Mouse (Mus musculus) kidney, postnatal 0 days (tissue): ENCODE measurements around the gene Tns2. TPM values are rescaled to one million over a fixed set of nuclear protein-coding genes. Genes with fewer than 3 reads are reported as not detected.

Experiments
- ATAC-seq: fragments of 200-750 bp; cut with Nextera tagmentation; replicated peaks from 2 replicates; pipeline ENCODE4 v1.8.0; 2017; ENCODE audit warnings: low read depth, moderate number of reproducible peaks, moderate TSS enrichment, moderate library complexity; ENCODE audit not compliant: low FRiP score
- DNase-seq: peaks from one replicate; pipeline ENCODE4 v3.0.0-alpha.2; 2016; ENCODE audit warnings: low spot score
- H3K27ac ChIP-seq: fragments of 300-500 bp; sonication (generic); 2 replicates; pipeline ENCODE4 v1.5.1; 2014; ENCODE audit warnings: mild to moderate bottlenecking
- H3K27me3 ChIP-seq: fragments of 300-500 bp; sonication (generic); 2 replicates; pipeline ENCODE4 v1.6.1; 2014; ENCODE audit warnings: low read length, mixed read lengths; ENCODE audit not compliant: insufficient read depth
- H3K36me3 ChIP-seq: fragments of 300-500 bp; sonication (generic); 2 replicates; pipeline ENCODE4 v1.6.1; 2014; ENCODE audit warnings: low read length, mixed read lengths; ENCODE audit not compliant: insufficient read depth
- H3K4me1 ChIP-seq: fragments of 300-500 bp; sonication (generic); replicated peaks from 2 replicates; pipeline ENCODE4 v1.6.1; 2014; ENCODE audit warnings: antibody characterized with exemption, low read length, mixed read lengths; ENCODE audit not compliant: insufficient read depth
- H3K4me2 ChIP-seq: fragments of 300-500 bp; sonication (generic); 2 replicates; pipeline ENCODE4 v1.6.1; 2014; ENCODE audit warnings: mild to moderate bottlenecking, low read length, moderate library complexity, mixed read lengths
- H3K4me3 ChIP-seq: fragments of 300-500 bp; sonication (generic); replicated peaks from 2 replicates; pipeline ENCODE4 v1.5.1; 2014; ENCODE audit warnings: low read depth, low read length
- H3K9ac ChIP-seq: fragments of 300-500 bp; sonication (generic); 2 replicates; pipeline ENCODE4 v1.6.1; 2014; ENCODE audit warnings: low read depth, low read length
- H3K9me3 ChIP-seq: fragments of 300-500 bp; sonication (generic); replicated peaks from 2 replicates; pipeline ENCODE4 v1.6.1; 2016; ENCODE audit warnings: low read length, inconsistent platforms, mixed read lengths
- CTCF ChIP-seq: IDR thresholded peaks from 2 replicates; pipeline ENCODE4 v1.5.1; 2016; ENCODE audit warnings: antibody characterized with exemption, low read depth, mild to moderate bottlenecking, moderate library complexity
- WGBS: fragments of 180-500 bp; shearing (Covaris S2); extraction: QIAGEN DNeasy Blood & Tissue Kit; methylation state at CpG from one replicate; pipeline ENCODE4 v1.1.7; 2014; 5-methylcytosine and 5-hydroxymethylcytosine counted together
- polyA plus RNA-seq: library from polyadenylated mRNA; unstranded; fragments of >200 nt; fragmentation: Nextera tagmentation; extraction: Ambion mirVana; gene quantifications from 2 replicates; pipeline ENCODE4 v1.2.1, GENCODE M21; 2015

Gene Tns2
- polyA plus RNA-seq, 1 experiment from 2014 or later = 35.8 TPM

GRCm38 (mm10) chr15:102119121-102119830 is 19.1 kb downstream of the Tns2 start:
- Histone ChIP-seq H3K9me3 (no peaks in the 10 kb centered on the region), H3K4me1 (no peaks in the 10 kb centered on the region), H3K27me3 (no peaks in the 10 kb centered on the region), H3K4me2 (no peak overlapping the region), H3K4me3 (no peak overlapping the region), H3K36me3 (peaks cover 48% of the 10 kb centered on the region), H3K9ac (no peak overlapping the region), H3K27ac (no peak overlapping the region)
- 80% methylated on average over 8 of the region's 8 CpGs for WGBS
- no peak for TF ChIP-seq CTCF
- no peak for ATAC-seq
- DNase-seq = no peak

- Histone ChIP-seq H3K4me2 (no peak overlapping the region), H3K27me3 (no peaks in the 10 kb centered on the region), H3K4me1 (no peaks in the 10 kb centered on the region), H3K36me3 (peaks cover 48% of the 10 kb centered on the region), H3K27ac (no peak overlapping the region), H3K9me3 (no peaks in the 10 kb centered on the region), H3K9ac (no peak overlapping the region), H3K4me3 (no peak overlapping the region)
- DNase-seq (no peak), ATAC-seq (no peak)
- TF ChIP-seq CTCF = no peak
- 85% methylated on average over 2 of the region's 2 CpGs for WGBS
These were observed 19.6 kb downstream of the Tns2 start for GRCm38 (mm10) chr15:102119831-102120170.

GRCm38 (mm10) chr15:102120530-102120929 is 20.3 kb downstream of the Tns2 start:
- H3K27ac ChIP-seq = no peak overlapping the region
- no peak overlapping the region for H3K4me3 ChIP-seq
- H3K4me2 ChIP-seq = no peak overlapping the region
- no peaks in the 10 kb centered on the region for H3K4me1 ChIP-seq
- no peaks in the 10 kb centered on the region for H3K9me3 ChIP-seq
- H3K27me3 ChIP-seq = no peaks in the 10 kb centered on the region
- no peak for TF ChIP-seq CTCF
- ATAC-seq (no peak), DNase-seq (no peak)
- WGBS = 84% methylated on average over 5 of the region's 5 CpGs
- H3K36me3 ChIP-seq = peaks cover 44% of the 10 kb centered on the region
- no peak overlapping the region for H3K9ac ChIP-seq

- no peak overlapping the region for H3K9ac ChIP-seq
- WGBS = 69% methylated on average over 2 of the region's 2 CpGs
- H3K4me1 ChIP-seq = no peaks in the 10 kb centered on the region
- no peak overlapping the region for H3K27ac ChIP-seq
- no peak overlapping the region for H3K4me2 ChIP-seq
- no peaks in the 10 kb centered on the region for H3K9me3 ChIP-seq
- peaks cover 51% of the 10 kb centered on the region; the same call in 1 of the 2 replicates for H3K36me3 ChIP-seq
- no peak overlapping the region for H3K4me3 ChIP-seq
- no peaks in the 10 kb centered on the region for H3K27me3 ChIP-seq
- ATAC-seq = no peak
- no peak for TF ChIP-seq CTCF
- DNase-seq = peak; percentile 59
These were observed 26.1 kb downstream of the Tns2 start for GRCm38 (mm10) chr15:102126303-102126702.

- no peak overlapping the region for H3K9ac ChIP-seq
- 75% methylated on average over 9 of the region's 9 CpGs for WGBS
- TF ChIP-seq CTCF = no peak
- DNase-seq (no peak), ATAC-seq (no peak)
- peaks cover 38% of the 10 kb centered on the region for H3K36me3 ChIP-seq
- H3K9me3 ChIP-seq = no peaks in the 10 kb centered on the region
- no peaks in the 10 kb centered on the region for H3K27me3 ChIP-seq
- peaks cover 5% of the 10 kb centered on the region; the same call in 1 of the 2 replicates for H3K4me1 ChIP-seq
- no peak overlapping the region for H3K27ac ChIP-seq
- no peak overlapping the region for H3K4me3 ChIP-seq
- no peak overlapping the region for H3K4me2 ChIP-seq
These were observed 33.1 kb downstream of the Tns2 start for GRCm38 (mm10) chr15:102133314-102133713.

GRCm38 (mm10) chr15:102134709-102135108 is 34.5 kb downstream of the Tns2 start:
- Histone ChIP-seq H3K27me3 (no peaks in the 10 kb centered on the region), H3K9me3 (no peaks in the 10 kb centered on the region), H3K4me1 (peaks cover 5% of the 10 kb centered on the region; the same call in 1 of the 2 replicates), H3K36me3 (peaks cover 25% of the 10 kb centered on the region), H3K9ac (no peak overlapping the region), H3K4me3 (no peak overlapping the region), H3K27ac (no peak overlapping the region), H3K4me2 (peak overlapping the region; percentile 65; the same call in 1 of the 2 replicates)
- no peak for ATAC-seq
- no peak for DNase-seq
- no peak for TF ChIP-seq CTCF
- 81% methylated on average over 2 of the region's 2 CpGs for WGBS
